Mouse (Mus musculus): ENCODE data around the gene Copz1.
"Not testable (repeated sequence)": the region's sequence is repeated elsewhere in the genome, so short reads cannot be mapped to it uniquely, and the experiment has no call there.

The Copz1 gene

GRCm38 (mm10) chr15:103272419-103273279, at the start of gene Copz1:
Gene Copz1, plus strand, starts transcription at chr15:103272714.
- peak; percentile 99 for DNase-seq

- DNase-seq, result no peak
Observed at GRCm38 (mm10) chr15:103224161-103224560, 48.4 kb upstream of the Copz1 start.

GRCm38 (mm10) chr15:103227022-103227421, 45.5 kb upstream of the Copz1 start:
- no peak for DNase-seq

- DNase-seq, result no peak
Observed at GRCm38 (mm10) chr15:103227572-103227971, 44.9 kb upstream of the Copz1 start.

GRCm38 (mm10) chr15:103228904-103229303, 43.6 kb upstream of the Copz1 start:
- DNase-seq, result no peak

GRCm38 (mm10) chr15:103233119-103233518, 39.4 kb upstream of the Copz1 start:
- DNase-seq, result no peak

GRCm38 (mm10) chr15:103237295-103237694, 35.2 kb upstream of the Copz1 start:
- DNase-seq, result no peak

GRCm38 (mm10) chr15:103239130-103239684, 33.3 kb upstream of the Copz1 start:
- DNase-seq, result peak; percentile 96

- peak; percentile 98 for DNase-seq
Observed at GRCm38 (mm10) chr15:103239685-103240159, 32.8 kb upstream of the Copz1 start, which contains the start of gene Cbx5. Gene Cbx5, minus strand, starts transcription at chr15:103239816.

- DNase-seq, result peak; percentile 98
Observed at GRCm38 (mm10) chr15:103240160-103241028, 32.1 kb upstream of the Copz1 start, which contains the start of gene Hnrnpa1. Gene Hnrnpa1, plus strand, starts transcription at chr15:103240432.

- DNase-seq, result not testable (repeated sequence)
Observed at GRCm38 (mm10) chr15:103241071-103242018, 31.2 kb upstream of the Copz1 start.

- no peak for DNase-seq
Observed at GRCm38 (mm10) chr15:103242885-103243284, 29.6 kb upstream of the Copz1 start.

GRCm38 (mm10) chr15:103245616-103246015, 26.9 kb upstream of the Copz1 start:
- no peak for DNase-seq

- no peak for DNase-seq
Observed at GRCm38 (mm10) chr15:103247078-103247781, 25.3 kb upstream of the Copz1 start.

GRCm38 (mm10) chr15:103247782-103248400, 24.6 kb upstream of the Copz1 start:
- DNase-seq, result no peak

GRCm38 (mm10) chr15:103248401-103249313, 23.9 kb upstream of the Copz1 start:
- DNase-seq, result no peak

- not testable (repeated sequence) for DNase-seq
Observed at GRCm38 (mm10) chr15:103249511-103249910, 23.0 kb upstream of the Copz1 start.

- peak; percentile 68 for DNase-seq
Observed at GRCm38 (mm10) chr15:103250195-103250740, 22.2 kb upstream of the Copz1 start.

- DNase-seq, result no peak
Observed at GRCm38 (mm10) chr15:103251595-103251994, 20.9 kb upstream of the Copz1 start.
